Mouse (Mus musculus) layer of hippocampus, adult 18-20 months (tissue): Measurements from ENCODE around the gene Bgn. TPM values are rescaled to one million over a fixed set of nuclear protein-coding genes. Genes with fewer than 3 reads are reported as not detected.

Experiments used
- DNase-seq, 2 experiments: peaks; one replicate each; pipeline ENCODE4 v3.0.0; 2022; ENCODE audit warnings: low spot score in 2 of 2
- total RNA-seq, 2 experiments: library from RNA; stranded (reverse); gene quantifications; 2 replicates each; pipeline ENCODE4 v1.2.3; 2021

The Bgn gene
- total RNA-seq, 2 experiments from 2014 or later = 12.0 to 12.6 TPM

- DNase-seq = no peak
These were observed 3.5 kb downstream of the Bgn start for GRCm38 (mm10) chrX:73486920-73487319.

DNA sequence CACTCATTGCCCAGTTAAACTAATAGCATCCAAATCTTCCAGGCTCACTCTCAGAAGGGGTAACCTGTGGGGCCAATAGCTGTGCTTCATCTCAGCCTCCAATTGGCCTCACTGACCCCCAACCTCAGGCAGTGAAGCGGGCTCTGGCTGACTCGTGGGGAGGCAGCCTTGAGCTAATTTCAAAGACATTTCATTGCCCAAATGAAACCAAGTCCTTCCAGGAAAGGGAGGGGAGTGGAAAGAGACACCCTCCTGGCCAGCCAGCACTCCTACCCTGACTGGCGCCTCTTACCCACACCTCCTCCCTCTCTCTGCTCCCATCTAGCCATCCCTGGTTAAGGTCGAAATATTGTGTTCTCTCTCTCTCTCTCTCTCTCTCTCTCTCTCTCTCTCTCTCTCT lies 6.8 kb downstream of the Bgn start:
- no peak for DNase-seq

- DNase-seq = no peak
These were observed 7.4 kb downstream of the Bgn start for GRCm38 (mm10) chrX:73490804-73491203.

- DNase-seq = peak; percentile 47 to 75
These were observed 10.2 kb downstream of the Bgn start for GRCm38 (mm10) chrX:73493567-73493966.

DNA sequence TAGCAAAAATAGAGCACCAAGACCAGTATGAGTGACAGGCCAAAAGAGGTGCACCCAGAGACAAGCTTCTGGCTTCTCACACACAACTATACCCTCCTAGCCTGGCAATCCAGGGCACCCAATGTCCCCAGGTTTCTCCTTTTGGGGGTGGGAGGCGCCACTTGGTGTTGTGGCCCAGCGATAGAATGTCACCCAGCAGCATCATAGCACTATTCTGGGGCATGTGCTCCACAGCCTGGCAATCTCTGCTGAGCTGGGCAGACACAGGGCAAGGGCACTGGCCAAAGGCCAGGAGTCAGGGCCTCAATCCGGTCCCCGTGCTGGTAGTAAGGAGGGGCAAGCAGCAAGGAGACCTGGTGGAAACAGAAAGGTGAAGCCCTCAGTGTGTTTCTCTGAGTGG lies 13.3 kb downstream of the Bgn start:
- no peak for DNase-seq

GRCm38 (mm10) chrX:73505130-73505735 lies 21.8 kb downstream of the Bgn start:
- no peak for DNase-seq

- no peak for DNase-seq
These were observed 23.2 kb downstream of the Bgn start for GRCm38 (mm10) chrX:73506577-73506976.

GRCm38 (mm10) chrX:73509209-73509608 lies 25.8 kb downstream of the Bgn start:
- no peak for DNase-seq

DNA sequence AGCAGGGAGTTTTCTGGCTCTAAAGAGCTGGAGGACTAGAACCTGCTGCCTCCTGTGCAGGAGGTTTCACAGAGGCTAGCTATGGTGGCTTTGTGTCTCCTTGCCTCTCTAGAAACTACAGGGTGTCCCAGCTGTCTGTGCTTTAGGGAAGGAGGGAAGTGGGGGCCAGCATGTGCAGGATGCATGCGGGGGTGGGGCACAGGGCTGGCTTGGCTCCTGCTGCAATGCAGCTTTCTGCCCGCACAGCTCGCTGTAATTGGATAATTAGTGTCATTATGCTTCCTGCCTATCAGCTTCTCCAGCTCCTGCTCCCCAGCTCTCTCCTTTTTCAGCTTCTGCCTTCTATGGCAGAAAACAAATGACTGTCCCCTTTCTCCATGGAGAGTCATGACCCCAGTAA lies 29.5 kb downstream of the Bgn start:
- peak; percentile 56 to 81 for DNase-seq

GRCm38 (mm10) chrX:73516556-73516955 lies 33.2 kb downstream of the Bgn start:
- peak; percentile 34 to 69 for DNase-seq

DNA sequence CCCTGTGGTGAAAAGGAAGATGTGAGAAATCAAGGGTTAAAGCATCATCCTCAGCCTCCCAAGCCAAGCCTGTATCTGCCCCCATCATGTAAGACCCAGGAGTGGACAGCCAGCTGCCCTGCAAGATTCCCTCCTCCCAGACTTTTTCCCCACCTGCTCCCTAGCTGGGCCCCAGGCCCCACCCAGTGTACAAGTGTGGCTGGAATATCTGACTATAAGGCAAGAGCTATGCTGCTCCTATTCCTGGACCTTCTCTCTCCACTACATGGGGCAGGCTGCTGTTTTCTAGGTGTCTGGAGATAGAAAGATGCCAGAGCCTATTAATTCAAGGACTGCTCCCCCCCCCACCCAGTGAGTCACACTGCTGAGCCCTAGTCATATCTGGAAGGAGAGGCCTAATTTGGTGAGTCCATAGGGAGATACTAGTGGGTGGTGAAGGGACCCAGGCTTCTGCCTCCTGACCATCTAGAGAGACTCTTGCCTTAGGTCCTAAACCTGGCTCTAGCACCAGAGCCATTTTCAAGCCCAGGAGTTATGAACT lies 33.7 kb downstream of the Bgn start:
- no peak for DNase-seq

GRCm38 (mm10) chrX:73520692-73521091 lies 37.3 kb downstream of the Bgn start:
- no peak for DNase-seq

DNA sequence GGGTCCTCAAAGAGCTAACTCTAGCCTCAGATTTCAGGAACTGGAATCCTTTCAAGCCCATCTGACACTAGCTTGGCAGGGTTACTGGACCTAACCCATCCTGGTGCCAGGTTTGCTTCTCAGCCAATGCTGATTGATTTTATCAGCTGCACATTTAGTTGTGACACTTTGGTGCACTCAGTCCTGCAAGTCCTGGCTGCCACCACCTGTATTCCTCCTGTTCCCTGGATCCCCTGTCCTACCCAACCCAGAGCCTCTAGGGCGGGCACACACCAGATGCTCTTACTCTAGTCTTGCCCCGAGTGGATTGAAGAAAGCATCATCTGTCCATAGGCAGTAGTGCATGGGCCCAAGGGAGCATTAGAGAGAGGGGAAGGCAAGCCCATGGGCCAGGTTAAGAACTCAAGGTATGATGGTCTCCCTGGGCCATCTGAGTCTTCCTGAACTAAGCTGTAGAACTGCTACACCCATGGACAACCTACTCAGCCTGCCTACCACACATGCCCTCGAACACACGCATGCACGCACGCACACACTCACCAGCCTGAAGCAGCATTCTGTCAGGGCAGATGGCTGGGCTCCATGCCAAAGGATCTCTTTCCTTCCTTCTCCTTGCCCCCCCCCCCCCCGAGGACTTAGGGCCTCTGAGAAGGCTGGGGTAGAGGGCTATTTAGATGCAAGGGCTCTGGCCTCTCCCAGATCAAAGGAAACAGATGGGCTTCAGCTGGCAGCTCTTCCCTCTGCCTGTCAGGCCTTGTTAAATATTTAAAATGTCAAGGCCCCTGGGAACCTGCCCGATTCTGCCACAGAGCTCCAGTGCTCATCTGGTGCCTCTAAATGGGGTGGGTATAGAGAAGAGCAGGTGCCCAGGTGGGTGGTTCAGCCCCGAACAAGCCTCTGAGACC lies 41.2 kb downstream of the Bgn start:
- DNase-seq = peak in 1 of 2 experiments; percentile 55

GRCm38 (mm10) chrX:73525223-73526140 lies 42.1 kb downstream of the Bgn start:
- no peak for DNase-seq

- DNase-seq = no peak
These were observed 43.0 kb downstream of the Bgn start for GRCm38 (mm10) chrX:73526410-73526887.

DNA sequence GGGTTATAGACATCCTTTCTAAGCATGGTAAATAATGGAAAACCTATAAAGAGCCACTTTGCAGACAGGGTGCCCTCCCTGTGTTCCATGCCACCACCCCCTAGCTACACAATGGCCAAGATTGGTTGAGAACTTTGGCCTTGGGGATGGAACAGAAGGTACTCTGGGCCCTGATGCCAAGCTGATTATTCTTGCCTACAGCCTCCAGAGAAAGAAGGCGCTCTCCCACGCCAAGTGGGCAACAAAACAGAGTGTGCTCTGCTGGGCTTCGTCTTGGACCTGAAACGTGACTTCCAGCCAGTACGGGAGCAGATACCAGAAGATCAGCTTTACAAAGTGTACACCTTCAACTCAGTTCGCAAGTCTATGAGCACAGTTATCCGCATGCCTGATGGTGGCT lies 54.5 kb downstream of the Bgn start:
- no peak for DNase-seq

- no peak for DNase-seq
These were observed 59.9 kb downstream of the Bgn start for GRCm38 (mm10) chrX:73543340-73543739.
